ENCODE assay signal across 16 mouse cellular contexts in genomic region chr1:174654565-174654964, GRCm38 (mm10).
DNase-seq lines count a peak whose midpoint lies in the region; ATAC-seq and TF ChIP-seq lines count a peak whose summit lies in the region.
"Had no signal": no experiment of that assay in that cellular context is flagged by ENCODE, and none has a peak within 500 bp of the region (broad histone marks: within the 10 kb centered on the region; RNA-seq: fewer than 3 reads in every experiment).

No protein-coding gene starts in this region.

- DNase-seq in NIH3T3 (ENCODE audit: low read depth): peak; percentile 72
- DNase-seq in forebrain, embryonic 10.5 days (ENCODE audit: extremely low spot score, low spot score): no peak
- DNase-seq in gastrocnemius, postnatal 4 days (ENCODE audit: low spot score in 2 of 2): no peak
- DNase-seq in B cell, adult 2 months: no peak
- DNase-seq: adrenal gland, postnatal 36 days; cerebellum, adult 8-10 months; heart, postnatal 36 days; thymus, postnatal 4 days had no signal

- no peak overlapping the region for H3K4me2 ChIP-seq in hindbrain, embryonic 12.5 days (replicated peaks)
- H3K4me2 ChIP-seq in hindbrain, embryonic 13.5 days: no peak overlapping the region
- no peak overlapping the region for H3K4me2 ChIP-seq in lung, embryonic 15.5 days
- H3K4me2 ChIP-seq: forebrain, embryonic 15.5 days; heart, embryonic 12.5 days; kidney, embryonic 15.5 days had no signal

- H3K4me3 ChIP-seq in hindbrain, embryonic 12.5 days: no peak overlapping the region
- H3K4me3 ChIP-seq in hindbrain, embryonic 13.5 days: no peak overlapping the region
- no peak overlapping the region for H3K4me3 ChIP-seq in lung, embryonic 15.5 days
- H3K4me3 ChIP-seq in olfactory bulb, adult 2 months (ENCODE audit: insufficient read depth, low read depth, low read length): no peak overlapping the region
- H3K4me3 ChIP-seq in forebrain, embryonic 10.5 days: no peak overlapping the region
- H3K4me3 ChIP-seq: forebrain, embryonic 15.5 days; heart, embryonic 12.5 days; kidney, embryonic 15.5 days; midbrain, embryonic 10.5 days had no signal

- no peak for TF ChIP-seq CTCF in olfactory bulb, adult 2 months (IDR thresholded peaks at IDR 0.05; ENCODE audit: insufficient read depth, low read depth, low read length)

- no peaks in the 10 kb centered on the region for H3K4me1 ChIP-seq in hindbrain, embryonic 12.5 days
- H3K4me1 ChIP-seq in hindbrain, embryonic 13.5 days (replicated peaks): peaks cover 2% of the 10 kb centered on the region; the same call in 1 of the 2 replicates
- peaks cover 13% of the 10 kb centered on the region; the same call in 1 of the 2 replicates for H3K4me1 ChIP-seq in lung, embryonic 15.5 days
- no peaks in the 10 kb centered on the region; the same call in 1 of the 2 replicates for H3K4me1 ChIP-seq in olfactory bulb, adult 2 months (ENCODE audit: control insufficient read depth, insufficient read depth, low read length)
- H3K4me1 ChIP-seq in forebrain, embryonic 10.5 days: no peaks in the 10 kb centered on the region
- H3K4me1 ChIP-seq: forebrain, embryonic 15.5 days; kidney, embryonic 15.5 days; midbrain, embryonic 10.5 days had no signal

- 0 out of 2 replicates have a peak, but pooled peaks cover 2% of the 10 kb centered on the region for H3K36me3 ChIP-seq in hindbrain, embryonic 12.5 days
- no peaks in the 10 kb centered on the region for H3K36me3 ChIP-seq in hindbrain, embryonic 13.5 days
- H3K36me3 ChIP-seq in lung, embryonic 15.5 days: no peaks in the 10 kb centered on the region
- H3K36me3 ChIP-seq in forebrain, embryonic 10.5 days (replicated peaks): no peaks in the 10 kb centered on the region
- H3K36me3 ChIP-seq: forebrain, embryonic 15.5 days; heart, embryonic 12.5 days; kidney, embryonic 15.5 days had no signal

- 70% methylated on average over 5 of the region's 5 CpGs for WGBS in hindbrain, embryonic 12.5 days
- WGBS in hindbrain, embryonic 13.5 days: 66% methylated on average over 5 of the region's 5 CpGs
- WGBS in lung, embryonic 15.5 days: 11% methylated on average over 5 of the region's 5 CpGs
- WGBS in olfactory bulb, adult 2 months: 21% methylated on average over 5 of the region's 5 CpGs
- 84% methylated on average over 5 of the region's 5 CpGs for WGBS in forebrain, embryonic 10.5 days

- TF ChIP-seq POLR2A in olfactory bulb, adult 2 months (IDR thresholded peaks at IDR 0.05; ENCODE audit: insufficient read depth, low read depth, low read length): no peak

- no peaks in the 10 kb centered on the region for H3K27me3 ChIP-seq in hindbrain, embryonic 12.5 days
- H3K27me3 ChIP-seq in hindbrain, embryonic 13.5 days: no peaks in the 10 kb centered on the region
- no peaks in the 10 kb centered on the region for H3K27me3 ChIP-seq in lung, embryonic 15.5 days
- H3K27me3 ChIP-seq in forebrain, embryonic 10.5 days (ENCODE audit: poor library complexity, severe bottlenecking): no peaks in the 10 kb centered on the region
- H3K27me3 ChIP-seq: forebrain, embryonic 15.5 days; heart, embryonic 12.5 days; kidney, embryonic 15.5 days had no signal

- H3K9me3 ChIP-seq in hindbrain, embryonic 12.5 days (replicated peaks): no peaks in the 10 kb centered on the region
- no peaks in the 10 kb centered on the region for H3K9me3 ChIP-seq in hindbrain, embryonic 13.5 days
- H3K9me3 ChIP-seq in lung, embryonic 15.5 days: no peaks in the 10 kb centered on the region
- H3K9me3 ChIP-seq in forebrain, embryonic 10.5 days: no peaks in the 10 kb centered on the region
- H3K9me3 ChIP-seq: forebrain, embryonic 15.5 days; heart, embryonic 12.5 days; kidney, embryonic 15.5 days; midbrain, embryonic 10.5 days had no signal

- no peak overlapping the region for H3K9ac ChIP-seq in hindbrain, embryonic 12.5 days
- H3K9ac ChIP-seq in hindbrain, embryonic 13.5 days: no peak overlapping the region
- no peak overlapping the region for H3K9ac ChIP-seq in lung, embryonic 15.5 days
- H3K9ac ChIP-seq: forebrain, embryonic 15.5 days; heart, embryonic 12.5 days; kidney, embryonic 15.5 days had no signal

- ATAC-seq in hindbrain, embryonic 12.5 days (ENCODE audit: low FRiP score): no peak
- no peak for ATAC-seq in hindbrain, embryonic 13.5 days (ENCODE audit: low FRiP score)
- ATAC-seq in lung, embryonic 15.5 days (ENCODE audit: borderline replicate concordance, extremely low read depth, low FRiP score, low TSS enrichment): peak; percentile 66; the same call in 1 of the 2 replicates
- ATAC-seq: forebrain, embryonic 15.5 days had no signal

- H3K27ac ChIP-seq in hindbrain, embryonic 12.5 days: 0 out of 2 replicates have a peak overlapping the region, but pooled peaks have one; percentile 8
- H3K27ac ChIP-seq in hindbrain, embryonic 13.5 days: no peak overlapping the region
- H3K27ac ChIP-seq in lung, embryonic 15.5 days: no peak overlapping the region
- 0 out of 2 replicates have a peak overlapping the region, but pooled peaks have one; percentile 66 for H3K27ac ChIP-seq in olfactory bulb, adult 2 months (ENCODE audit: insufficient read depth, low read depth, low read length)
- no peak overlapping the region for H3K27ac ChIP-seq in forebrain, embryonic 10.5 days
- H3K27ac ChIP-seq: forebrain, embryonic 15.5 days; kidney, embryonic 15.5 days; midbrain, embryonic 10.5 days had no signal

Comparison
In these comparisons a context has a peak if more than half of its experiments do, and no peak if none do; other contexts are left out.
1. H3K27ac ChIP-seq: peak in hindbrain, embryonic 12.5 days (single experiment) and olfactory bulb, adult 2 months (single experiment); none in hindbrain, embryonic 13.5 days (single experiment), lung, embryonic 15.5 days (single experiment) and forebrain, embryonic 10.5 days (single experiment).